Mouse (Mus musculus) hindbrain, embryonic 13.5 days (tissue): ENCODE data around the gene Cd84. TPM values are rescaled to one million over a fixed set of nuclear protein-coding genes. Genes with fewer than 3 reads are reported as not detected.
"Not testable (repeated sequence)": the region's sequence is repeated elsewhere in the genome, so short reads cannot be mapped to it uniquely, and the experiment has no call there.

Experiments
- ATAC-seq: fragments of 200-750 bp; cut with Nextera tagmentation; 2 replicates; pipeline ENCODE4 v1.8.0; 2017; ENCODE audit warnings: moderate TSS enrichment; ENCODE audit not compliant: low FRiP score
- H3K27ac ChIP-seq: fragments of 300-500 bp; sonication (generic); 2 replicates; pipeline ENCODE4 v1.5.1; 2015; ENCODE audit warnings: inconsistent platforms, mild to moderate bottlenecking, moderate library complexity
- H3K27me3 ChIP-seq: fragments of 300-500 bp; sonication (generic); 2 replicates; pipeline ENCODE4 v1.6.1; 2015; ENCODE audit warnings: mild to moderate bottlenecking, inconsistent platforms
- H3K36me3 ChIP-seq: fragments of 300-500 bp; sonication (generic); 2 replicates; pipeline ENCODE4 v1.6.1; 2015; ENCODE audit warnings: mild to moderate bottlenecking, inconsistent platforms
- H3K4me1 ChIP-seq: fragments of 300-500 bp; sonication (generic); replicated peaks from 2 replicates; pipeline ENCODE4 v1.6.1; 2015; ENCODE audit warnings: inconsistent platforms
- H3K4me2 ChIP-seq: fragments of 300-500 bp; sonication (generic); 2 replicates; pipeline ENCODE4 v1.6.1; 2015; ENCODE audit warnings: inconsistent platforms, mild to moderate bottlenecking, moderate library complexity
- H3K4me3 ChIP-seq: fragments of 300-500 bp; sonication (generic); 2 replicates; pipeline ENCODE4 v1.5.1; 2015; ENCODE audit warnings: mild to moderate bottlenecking, inconsistent platforms
- H3K9ac ChIP-seq: fragments of 300-500 bp; sonication (generic); 2 replicates; pipeline ENCODE4 v1.6.1; 2015; ENCODE audit warnings: mild to moderate bottlenecking, inconsistent platforms
- H3K9me3 ChIP-seq: fragments of 300-500 bp; sonication (generic); 2 replicates; pipeline ENCODE4 v1.6.1; 2016; ENCODE audit warnings: inconsistent platforms
- WGBS: fragments of 180-500 bp; shearing (Covaris S2); methylation state at CpG from one replicate; pipeline ENCODE4 v1.1.7; 2015; 5-methylcytosine and 5-hydroxymethylcytosine counted together
- polyA plus RNA-seq: library from polyadenylated mRNA; unstranded; fragments of >200 nt; fragmentation: Nextera tagmentation; extraction: Ambion mirVana; gene quantifications from 2 replicates; pipeline ENCODE4 v1.2.1, GENCODE M21; 2015

Gene Cd84
- 0.89 and 1.1 TPM in 2 replicates for polyA plus RNA-seq

DNA sequence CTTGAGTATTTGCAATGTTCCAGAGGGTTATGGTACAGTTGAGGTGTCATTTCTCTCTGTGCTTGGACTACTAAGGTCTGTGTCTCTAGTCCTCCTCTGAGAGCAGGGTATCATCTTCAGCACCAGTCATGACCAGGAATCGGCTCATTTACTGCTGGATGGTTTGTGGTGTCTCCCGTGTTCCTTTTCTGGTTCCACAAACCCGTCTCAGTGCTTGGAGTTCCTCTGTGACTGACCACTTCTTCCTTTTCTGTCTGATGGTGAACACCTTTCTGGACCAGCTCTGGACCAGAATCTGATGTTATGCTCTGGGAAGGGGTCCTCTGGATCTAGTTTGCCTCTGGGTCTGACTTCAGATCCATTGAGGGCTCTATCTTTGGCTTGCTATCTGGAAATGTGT lies at the start of gene Cd84:
TSS of gene Cd84 (plus strand) at position 210 of the 400 bp plus-strand sequence.
- 89% methylated on average over 3 of the region's 3 CpGs for WGBS

DNA sequence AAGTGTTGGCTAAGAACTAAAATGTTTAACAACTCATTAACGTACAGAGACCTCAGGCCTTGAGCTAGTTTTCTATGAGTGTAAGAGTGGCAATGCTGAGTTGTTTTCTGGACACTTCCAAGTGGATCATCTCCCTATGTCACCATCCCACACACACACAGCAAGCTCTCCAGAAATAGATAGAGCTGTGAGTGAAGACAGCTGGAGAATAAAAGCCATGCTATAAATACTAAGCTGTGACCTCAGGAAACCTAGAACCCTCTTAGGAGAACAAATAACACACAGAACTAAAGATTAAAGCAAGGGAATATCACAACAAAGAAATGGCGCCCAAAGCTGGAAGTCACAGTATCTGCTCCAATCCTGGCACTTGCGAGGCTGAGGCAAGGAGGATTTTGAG lies 48.0 kb upstream of the Cd84 start:
- Histone ChIP-seq H3K9ac (no peak overlapping the region), H3K4me1 (no peaks in the 10 kb centered on the region), H3K36me3 (no peaks in the 10 kb centered on the region), H3K27ac (no peak overlapping the region), H3K4me2 (no peak overlapping the region), H3K4me3 (no peak overlapping the region), H3K27me3 (no peaks in the 10 kb centered on the region), H3K9me3 (no peaks in the 10 kb centered on the region)
- WGBS = 92% methylated on average over 3 of the region's 3 CpGs
- ATAC-seq = no peak

More for the DNA sequence above, at the start of gene Cd84:
- Histone ChIP-seq H3K4me1 (no peaks in the 10 kb centered on the region), H3K36me3 (no peaks in the 10 kb centered on the region), H3K4me3 (no peak within 1 kb of the TSS), H3K27me3 (no peaks in the 10 kb centered on the region), H3K9me3 (no peaks in the 10 kb centered on the region), H3K27ac (no peak within 1 kb of the TSS), H3K4me2 (no peak within 1 kb of the TSS), H3K9ac (no peak within 1 kb of the TSS)
- ATAC-seq = no peak

DNA sequence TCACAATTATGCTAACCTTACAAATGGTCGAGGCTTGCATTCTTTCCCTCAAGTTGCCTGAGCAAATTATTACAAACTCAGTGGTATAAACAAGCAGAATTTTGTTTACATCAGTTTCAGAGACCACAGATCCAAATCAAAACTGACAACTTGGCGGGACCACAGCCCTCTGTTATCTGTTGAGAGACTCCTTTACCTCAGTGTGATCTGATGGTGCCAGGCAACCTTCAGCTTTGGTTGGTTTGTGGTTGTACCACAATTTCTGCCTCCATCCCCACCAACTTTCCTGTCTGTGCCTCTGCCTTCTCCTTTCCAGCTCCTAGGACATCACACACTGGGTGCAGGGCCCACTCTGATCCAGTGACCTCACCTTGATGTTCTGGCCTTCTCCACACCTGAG lies 43.3 kb upstream of the Cd84 start:
- no peaks in the 10 kb centered on the region for H3K9me3 ChIP-seq
- H3K4me3 ChIP-seq = no peak overlapping the region
- H3K27ac ChIP-seq = no peak overlapping the region
- no peak for ATAC-seq
- WGBS = 81% methylated on average over 2 of the region's 2 CpGs
- H3K36me3 ChIP-seq = no peaks in the 10 kb centered on the region
- no peaks in the 10 kb centered on the region for H3K4me1 ChIP-seq
- no peak overlapping the region for H3K9ac ChIP-seq
- H3K27me3 ChIP-seq = no peaks in the 10 kb centered on the region
- H3K4me2 ChIP-seq = no peak overlapping the region

DNA sequence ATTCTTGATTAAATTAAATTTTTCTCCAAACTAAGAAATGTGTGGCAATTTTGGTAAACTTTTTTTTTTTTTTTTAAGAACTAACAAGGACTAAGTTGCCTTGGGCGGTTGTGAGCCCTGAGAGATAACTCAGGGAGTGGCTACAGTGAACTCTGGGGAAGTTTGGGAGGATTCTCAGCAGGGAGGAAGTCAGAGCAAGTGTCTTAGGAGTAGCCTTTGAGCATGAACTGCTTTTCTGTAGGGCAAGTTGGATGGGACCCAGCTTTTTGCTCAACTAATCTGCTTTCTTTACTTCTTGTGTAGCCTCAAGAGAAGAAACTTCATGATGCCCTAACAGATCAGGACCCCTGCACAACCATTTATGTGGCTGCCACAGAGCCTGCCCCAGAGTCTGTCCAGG lies 41.7 kb upstream of the Cd84 start:
- no peak for ATAC-seq
- H3K4me3 ChIP-seq = no peak overlapping the region
- 61% methylated on average over 1 of the region's 1 CpGs for WGBS
- H3K4me2 ChIP-seq = no peak overlapping the region
- no peaks in the 10 kb centered on the region for H3K4me1 ChIP-seq
- H3K27me3 ChIP-seq = no peaks in the 10 kb centered on the region
- no peaks in the 10 kb centered on the region for H3K36me3 ChIP-seq
- no peaks in the 10 kb centered on the region for H3K9me3 ChIP-seq
- H3K9ac ChIP-seq = no peak overlapping the region
- no peak overlapping the region for H3K27ac ChIP-seq

DNA sequence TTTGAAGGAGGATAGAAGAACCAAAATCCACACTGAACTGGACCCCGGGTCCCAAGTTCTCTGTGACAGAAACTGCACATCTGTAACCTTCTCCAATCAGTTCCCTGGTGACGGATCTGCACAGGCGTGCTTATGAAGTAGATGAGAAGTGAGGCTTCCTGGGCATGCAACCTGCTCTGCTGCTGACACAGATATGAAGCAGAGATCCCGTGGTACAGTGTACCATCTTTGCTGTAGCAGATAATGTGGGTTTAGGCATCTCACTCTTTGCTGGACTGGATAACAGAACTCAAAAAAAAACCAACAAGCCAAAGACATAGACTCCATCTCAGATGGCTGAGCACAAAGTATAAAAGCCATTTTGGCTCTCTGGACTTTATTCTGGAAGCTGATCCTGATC lies 39.8 kb upstream of the Cd84 start:
- Histone ChIP-seq H3K4me2 (no peak overlapping the region), H3K36me3 (no peaks in the 10 kb centered on the region), H3K27ac (no peak overlapping the region), H3K9me3 (no peaks in the 10 kb centered on the region), H3K4me3 (no peak overlapping the region), H3K27me3 (no peaks in the 10 kb centered on the region), H3K9ac (no peak overlapping the region), H3K4me1 (no peaks in the 10 kb centered on the region)
- WGBS = 81% methylated on average over 4 of the region's 4 CpGs
- no peak for ATAC-seq

DNA sequence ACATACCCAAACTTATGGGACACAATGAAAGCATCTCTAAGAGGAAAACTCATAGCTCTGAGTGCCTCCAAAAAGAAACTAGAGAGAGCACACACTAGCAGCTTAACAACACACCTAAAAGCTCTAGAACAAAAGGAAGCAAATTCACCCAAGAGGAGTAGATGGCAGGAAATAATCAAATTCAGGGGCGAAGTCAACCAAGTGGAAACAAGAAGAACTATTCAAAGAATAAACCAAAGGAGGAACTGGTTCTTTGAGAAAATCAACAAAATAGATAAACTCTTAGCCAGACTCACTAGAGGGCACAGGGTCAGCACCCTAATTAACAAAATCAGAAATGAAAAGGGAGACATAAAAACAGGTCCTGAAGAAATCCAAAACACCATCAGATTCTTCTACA lies 28.4 kb upstream of the Cd84 start:
- H3K4me2 ChIP-seq, H3K9me3 ChIP-seq, H3K4me3 ChIP-seq, H3K4me1 ChIP-seq, H3K27me3 ChIP-seq, H3K27ac ChIP-seq, H3K9ac ChIP-seq, ATAC-seq, H3K36me3 ChIP-seq: not testable (repeated sequence)
- 91% methylated on average over 1 of the region's 1 CpGs for WGBS

DNA sequence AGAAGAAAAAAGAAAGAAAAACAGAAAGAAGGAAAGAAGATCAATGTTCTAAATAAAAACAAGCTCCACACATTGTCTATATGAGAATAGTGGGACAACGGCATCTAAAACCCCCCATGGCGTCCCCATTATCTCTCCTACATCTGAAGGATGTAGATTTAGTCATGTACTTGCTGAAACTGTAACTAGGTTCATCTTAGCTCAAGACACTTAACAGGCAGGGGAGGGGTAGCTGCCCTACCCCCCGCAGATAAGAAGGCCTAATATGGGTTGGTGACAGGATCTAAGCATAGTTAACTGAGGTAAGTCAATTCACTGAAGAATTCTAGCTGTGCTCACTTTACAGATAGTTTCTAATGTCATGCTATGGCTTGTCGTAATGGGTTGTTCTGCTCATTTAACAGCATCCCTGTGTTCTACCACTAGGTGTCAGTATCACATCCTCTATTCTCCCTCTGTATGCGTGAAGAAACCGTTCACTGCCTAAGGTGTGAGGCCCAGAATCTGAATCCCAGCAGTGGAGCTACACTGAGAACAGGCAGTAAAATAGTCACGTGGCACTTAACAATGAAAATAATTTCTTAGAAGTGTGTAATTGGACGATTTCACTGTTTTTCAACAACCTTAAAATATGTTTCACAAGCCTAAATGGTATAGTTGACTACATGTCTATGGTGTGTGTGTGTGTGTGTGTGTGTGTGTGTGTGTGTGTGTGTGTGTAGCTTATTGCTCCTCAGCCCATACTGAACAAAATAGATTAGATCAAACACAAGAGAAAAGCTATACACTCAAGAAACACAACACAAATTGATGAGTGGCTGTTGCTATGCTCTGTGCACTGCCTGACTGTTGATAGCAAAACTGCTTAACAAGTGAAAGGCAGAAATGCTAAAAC lies 23.7 kb upstream of the Cd84 start:
- 14% methylated on average over 8 of the region's 8 CpGs for WGBS
- no peak overlapping the region for H3K4me2 ChIP-seq
- H3K9me3 ChIP-seq = no peaks in the 10 kb centered on the region
- no peaks in the 10 kb centered on the region for H3K4me1 ChIP-seq
- H3K4me3 ChIP-seq = no peak overlapping the region
- no peaks in the 10 kb centered on the region for H3K27me3 ChIP-seq
- no peak overlapping the region for H3K27ac ChIP-seq
- peak; percentile 94 for ATAC-seq
- no peak overlapping the region for H3K9ac ChIP-seq
- no peaks in the 10 kb centered on the region for H3K36me3 ChIP-seq

DNA sequence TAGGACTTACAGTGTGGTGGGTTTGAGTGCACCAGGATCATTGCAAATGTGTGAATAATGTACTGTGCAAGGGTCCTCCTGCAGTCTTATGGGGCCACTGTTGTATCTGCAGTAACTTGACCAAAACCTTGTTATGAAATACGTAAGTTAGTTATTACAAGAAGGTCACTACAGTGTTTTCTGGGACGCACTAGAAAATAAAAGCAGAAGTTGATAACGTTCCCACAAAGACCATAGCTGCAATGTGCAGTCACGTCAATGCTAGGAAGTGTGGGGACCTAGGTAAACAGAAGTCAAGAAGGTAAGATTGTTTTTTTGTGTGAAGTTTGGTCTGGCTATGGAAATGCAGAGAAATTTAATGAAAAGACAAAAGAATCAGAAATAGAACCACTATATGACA lies 22.5 kb upstream of the Cd84 start:
- 87% methylated on average over 4 of the region's 4 CpGs for WGBS
- H3K4me1 ChIP-seq = no peaks in the 10 kb centered on the region

DNA sequence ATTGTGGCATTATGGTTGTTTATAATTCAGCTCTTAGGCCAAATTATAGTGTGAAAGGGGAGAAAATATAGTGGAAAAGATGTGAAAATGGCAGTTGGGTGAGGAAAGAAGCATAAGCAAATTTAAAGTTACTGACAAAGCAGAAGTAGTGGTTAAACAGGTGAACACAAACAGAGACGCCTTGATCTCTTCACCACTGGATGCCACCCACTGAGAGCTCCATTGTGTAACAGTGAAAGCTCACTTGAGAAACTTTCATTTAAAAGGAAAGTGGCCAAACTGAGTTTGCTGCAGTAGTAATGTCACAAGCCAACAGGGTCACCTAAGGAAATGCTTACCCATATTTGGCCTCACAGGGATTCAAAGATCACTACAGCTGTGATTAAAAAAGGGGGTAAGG lies 18.2 kb upstream of the Cd84 start:
- H3K4me2 ChIP-seq = no peak overlapping the region
- H3K27me3 ChIP-seq = no peaks in the 10 kb centered on the region
- H3K4me3 ChIP-seq = no peak overlapping the region
- H3K9ac ChIP-seq = no peak overlapping the region
- no peak overlapping the region for H3K27ac ChIP-seq
- WGBS = 24% methylated on average over 1 of the region's 1 CpGs
- no peak for ATAC-seq
- no peaks in the 10 kb centered on the region for H3K36me3 ChIP-seq
- H3K9me3 ChIP-seq = no peaks in the 10 kb centered on the region
- no peaks in the 10 kb centered on the region for H3K4me1 ChIP-seq

More for the DNA sequence above, 22.5 kb upstream of the Cd84 start:
- H3K9ac ChIP-seq = no peak overlapping the region
- H3K4me2 ChIP-seq = no peak overlapping the region
- no peaks in the 10 kb centered on the region for H3K27me3 ChIP-seq
- no peak for ATAC-seq
- H3K9me3 ChIP-seq = no peaks in the 10 kb centered on the region
- no peak overlapping the region for H3K4me3 ChIP-seq
- no peaks in the 10 kb centered on the region for H3K36me3 ChIP-seq
- no peak overlapping the region for H3K27ac ChIP-seq

DNA sequence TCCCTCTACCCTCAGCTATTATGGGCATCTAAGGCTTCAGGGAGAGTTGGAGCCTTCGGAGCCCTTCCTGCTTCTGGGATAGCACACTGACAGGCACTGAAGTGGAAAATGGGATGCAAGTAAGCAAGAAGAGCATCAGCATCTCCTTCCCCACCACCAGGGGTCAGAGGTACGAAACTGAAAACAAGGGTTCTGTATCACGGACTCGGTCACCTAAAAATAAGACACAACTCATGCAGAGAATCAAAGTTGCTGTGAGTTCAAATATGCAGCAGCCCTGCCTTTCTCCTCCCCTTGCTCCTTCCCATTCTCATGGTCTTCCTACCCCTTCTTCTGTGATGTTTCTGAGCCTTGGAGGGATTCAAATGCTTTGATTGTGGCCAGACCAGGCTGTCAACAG lies 14.0 kb upstream of the Cd84 start:
- Histone ChIP-seq H3K9ac (no peak overlapping the region), H3K4me2 (no peak overlapping the region), H3K9me3 (no peaks in the 10 kb centered on the region), H3K4me3 (no peak overlapping the region), H3K4me1 (no peaks in the 10 kb centered on the region), H3K36me3 (no peaks in the 10 kb centered on the region), H3K27me3 (no peaks in the 10 kb centered on the region), H3K27ac (no peak overlapping the region)
- no peak for ATAC-seq
- 32% methylated on average over 4 of the region's 4 CpGs for WGBS

DNA sequence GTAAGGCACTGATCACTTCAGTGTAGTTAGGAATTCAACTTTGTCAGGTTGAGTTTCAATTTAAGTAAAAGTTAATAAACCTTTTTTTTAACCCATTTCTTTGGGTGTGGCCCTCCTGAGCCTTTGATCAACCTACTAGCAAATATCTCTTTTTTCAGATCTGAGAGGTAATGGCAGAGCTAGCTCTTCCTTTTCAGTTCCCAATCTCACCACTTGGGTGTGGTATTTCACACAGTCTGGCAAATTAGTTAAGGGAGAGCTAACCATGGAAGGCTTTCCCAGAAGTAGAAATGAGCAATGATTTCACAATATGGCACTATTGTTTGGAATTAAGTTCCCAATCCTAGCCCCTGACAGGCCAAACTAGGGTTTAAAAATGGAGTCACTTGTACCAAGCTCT lies 13.3 kb upstream of the Cd84 start:
- H3K4me1 ChIP-seq = no peaks in the 10 kb centered on the region
- no peak for ATAC-seq
- no peak overlapping the region for H3K9ac ChIP-seq
- no peak overlapping the region for H3K27ac ChIP-seq
- H3K27me3 ChIP-seq = no peaks in the 10 kb centered on the region
- no peaks in the 10 kb centered on the region for H3K9me3 ChIP-seq
- H3K4me2 ChIP-seq = no peak overlapping the region
- no peak overlapping the region for H3K4me3 ChIP-seq
- no peaks in the 10 kb centered on the region for H3K36me3 ChIP-seq

DNA sequence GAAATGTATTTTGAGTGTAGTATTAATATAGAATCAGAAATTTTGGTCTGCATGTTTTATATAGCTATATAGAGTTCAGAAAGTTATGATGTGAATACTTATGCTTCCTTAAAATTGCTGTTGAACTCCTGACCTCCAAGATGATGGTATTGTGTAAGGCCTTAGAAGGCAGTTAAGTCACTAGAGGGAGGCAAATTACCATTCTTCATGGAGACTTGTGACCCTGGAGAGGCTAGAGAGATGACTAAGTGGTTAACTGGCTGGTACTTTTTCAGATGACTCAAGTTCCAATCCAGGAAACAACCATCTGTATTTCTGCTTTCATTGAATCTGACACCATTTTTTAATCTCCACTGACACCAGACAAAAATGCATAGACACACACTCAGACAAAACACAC lies 11.8 kb upstream of the Cd84 start:
- no peaks in the 10 kb centered on the region for H3K27me3 ChIP-seq
- H3K4me3 ChIP-seq = no peak overlapping the region
- ATAC-seq = no peak
- no peak overlapping the region for H3K4me2 ChIP-seq
- no peaks in the 10 kb centered on the region for H3K9me3 ChIP-seq
- no peaks in the 10 kb centered on the region for H3K4me1 ChIP-seq
- no peaks in the 10 kb centered on the region for H3K36me3 ChIP-seq
- no peak overlapping the region for H3K27ac ChIP-seq
- H3K9ac ChIP-seq = no peak overlapping the region

DNA sequence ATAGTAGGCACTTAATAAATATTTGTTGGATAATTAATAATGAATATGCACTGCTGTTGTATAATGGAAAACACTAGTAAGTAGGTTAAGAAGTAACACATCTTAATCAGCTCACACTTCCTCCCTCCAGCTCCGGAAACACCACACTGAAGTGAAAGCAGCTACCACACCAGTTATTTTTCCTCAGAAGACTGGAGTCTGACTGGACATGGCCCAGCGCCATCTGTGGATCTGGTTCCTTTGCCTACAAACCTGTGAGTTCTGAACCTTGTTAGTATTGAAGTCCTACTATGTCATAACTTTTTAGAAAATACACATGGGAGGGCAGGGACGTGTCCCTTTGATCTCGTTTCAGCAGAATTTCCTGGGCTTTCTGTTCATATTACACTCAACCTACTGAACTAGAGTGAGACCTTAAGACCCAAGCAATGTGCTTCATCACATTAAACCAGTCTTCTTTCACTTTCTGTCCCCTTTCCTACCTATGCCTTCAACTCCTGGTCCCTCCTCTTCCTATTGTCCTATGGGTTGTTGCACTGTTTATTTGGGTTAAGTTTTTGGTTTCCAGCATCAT lies 1.0 kb downstream of the Cd84 start:
- WGBS = 90% methylated on average over 4 of the region's 4 CpGs
- no peak for ATAC-seq
- no peak overlapping the region for H3K4me2 ChIP-seq
- H3K36me3 ChIP-seq = no peaks in the 10 kb centered on the region
- no peaks in the 10 kb centered on the region for H3K4me1 ChIP-seq
- no peak overlapping the region for H3K27ac ChIP-seq
- H3K9me3 ChIP-seq = no peaks in the 10 kb centered on the region
- no peak overlapping the region for H3K9ac ChIP-seq
- H3K4me3 ChIP-seq = no peak overlapping the region
- no peaks in the 10 kb centered on the region for H3K27me3 ChIP-seq
